Mouse (Mus musculus) ES-CJ7 (cell line): Measurements from ENCODE around the gene Lrp5.

Experiments used
- DNase-seq: peaks from one replicate; pipeline ENCODE4 v3.0.0; 2011; ENCODE audit warnings: low read depth, low spot score

Lrp5 gene

GRCm38 (mm10) chr19:3695471-3695870, 9.1 kb upstream of the Lrp5 start:
- no peak for DNase-seq

GRCm38 (mm10) chr19:3695006-3695405, 8.6 kb upstream of the Lrp5 start:
- no peak for DNase-seq

DNA sequence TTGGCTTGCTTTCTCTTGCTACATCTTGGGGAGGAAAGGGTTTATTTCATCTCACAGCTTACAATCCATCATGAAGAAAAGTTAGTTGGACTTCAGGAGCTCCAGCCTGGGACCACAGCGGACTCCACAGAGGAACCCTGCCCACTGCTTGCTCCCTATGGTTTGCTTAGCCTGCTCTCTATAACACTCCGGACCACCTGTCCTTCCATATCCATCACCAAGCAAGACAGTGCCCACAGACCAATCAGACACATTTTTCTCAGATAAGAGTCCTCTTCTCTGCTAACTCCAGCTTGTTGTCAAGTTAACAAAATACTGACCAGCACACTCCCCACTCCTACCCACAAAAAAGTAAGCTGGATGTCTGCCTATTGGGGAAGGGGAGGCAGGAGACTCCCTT, 8.1 kb upstream of the Lrp5 start:
- DNase-seq = no peak

GRCm38 (mm10) chr19:3692414-3693145, 6.2 kb upstream of the Lrp5 start:
- DNase-seq = no peak

DNA sequence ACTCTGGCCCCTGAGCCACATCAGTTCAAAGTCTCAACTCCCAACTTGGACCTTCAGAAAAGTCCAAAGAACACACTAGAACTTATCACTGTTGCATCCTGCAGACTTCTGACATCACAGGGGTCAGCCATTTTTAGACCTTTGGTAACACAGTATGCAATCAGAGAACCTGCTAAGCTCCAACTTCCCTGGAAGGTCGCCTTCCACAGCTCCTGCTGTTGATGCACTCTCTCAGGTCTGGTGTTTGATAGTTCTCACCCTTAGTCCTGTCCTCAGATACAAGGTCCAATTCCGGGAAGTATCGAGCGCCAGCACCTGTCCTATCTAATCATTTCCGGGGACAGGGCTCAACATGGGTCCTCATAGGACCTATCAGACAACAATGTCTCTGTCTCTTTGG, 5.0 kb upstream of the Lrp5 start:
- no peak for DNase-seq

DNA sequence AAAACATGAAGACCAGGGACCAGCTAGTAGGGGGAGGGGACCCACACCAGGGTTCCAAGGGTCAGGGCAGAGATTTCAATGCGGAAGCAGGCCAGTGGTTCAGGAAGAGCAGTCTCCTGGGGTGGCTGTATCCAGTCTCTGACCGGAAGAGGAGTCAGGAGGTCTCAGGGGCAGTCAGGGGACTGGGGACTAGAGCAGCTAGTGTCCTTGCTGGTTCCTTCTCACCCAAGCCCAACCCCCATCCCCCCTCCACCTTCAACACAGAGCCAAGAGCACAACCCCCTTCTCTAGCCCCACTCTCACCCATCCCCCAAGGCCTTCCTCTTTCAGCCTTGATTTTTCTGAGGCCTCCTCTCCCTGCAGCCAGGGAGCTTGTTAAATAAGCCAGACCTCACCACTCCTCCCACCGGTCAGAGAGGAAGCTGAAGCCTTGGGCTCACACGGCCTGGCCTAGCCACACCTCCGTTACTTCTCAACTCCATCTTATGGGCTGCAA, 1.4 kb upstream of the Lrp5 start:
- DNase-seq = peak; percentile 84

DNA sequence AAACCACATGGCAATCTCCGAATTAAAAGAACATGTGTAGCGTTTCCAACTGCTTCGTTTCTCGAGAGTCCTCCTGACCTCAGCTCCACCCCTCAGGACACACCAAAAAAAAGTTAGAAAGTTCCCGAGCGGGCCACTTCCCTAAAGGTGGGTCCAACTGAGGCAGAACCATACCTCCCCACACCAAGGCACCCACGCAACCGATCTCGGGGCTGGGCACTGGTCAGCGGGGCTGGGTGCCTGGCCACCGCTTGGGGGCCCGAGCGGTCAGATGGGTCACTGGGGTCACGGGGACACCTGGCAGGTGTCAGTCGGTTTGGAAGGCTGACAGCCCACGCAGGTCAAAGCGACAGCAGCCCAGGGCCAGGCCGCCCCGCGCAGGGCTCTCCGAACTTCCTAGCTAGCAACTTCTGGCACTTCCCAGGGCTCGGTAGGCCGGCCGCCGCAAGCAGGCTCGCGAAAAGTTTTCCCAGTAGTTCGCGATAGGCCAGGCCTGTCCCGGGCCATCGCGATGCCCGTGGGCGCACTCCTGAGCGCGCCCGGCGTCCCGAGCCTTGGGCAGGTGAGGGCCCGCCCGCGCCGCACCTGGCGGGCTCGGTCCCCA, 651 bp downstream of the Lrp5 start:
- no peak for DNase-seq

- no peak for DNase-seq
Observed at GRCm38 (mm10) chr19:3684957-3685580, 1.3 kb downstream of the Lrp5 start.

DNA sequence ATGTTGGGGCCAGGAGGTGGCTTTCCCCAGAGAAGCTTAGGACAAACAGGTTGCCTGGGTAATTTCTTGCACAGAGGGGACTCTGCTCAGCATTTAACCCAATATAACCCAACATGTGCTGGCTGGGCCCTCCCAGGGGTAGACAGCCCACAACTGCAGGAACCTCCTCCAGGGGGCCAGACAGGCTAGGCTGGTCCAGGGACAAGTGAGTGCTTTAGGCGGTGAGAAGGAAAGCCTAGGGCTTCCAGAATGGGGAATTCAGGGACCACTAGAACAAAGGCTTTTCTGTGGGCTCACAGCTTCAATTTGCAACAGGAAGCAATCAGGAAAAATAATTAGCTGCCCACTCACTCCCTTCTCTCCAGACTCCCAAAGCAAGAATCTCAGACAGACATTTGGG, 1.9 kb downstream of the Lrp5 start:
- no peak for DNase-seq

- DNase-seq = no peak
Observed at GRCm38 (mm10) chr19:3681310-3681934, 4.9 kb downstream of the Lrp5 start.

DNA sequence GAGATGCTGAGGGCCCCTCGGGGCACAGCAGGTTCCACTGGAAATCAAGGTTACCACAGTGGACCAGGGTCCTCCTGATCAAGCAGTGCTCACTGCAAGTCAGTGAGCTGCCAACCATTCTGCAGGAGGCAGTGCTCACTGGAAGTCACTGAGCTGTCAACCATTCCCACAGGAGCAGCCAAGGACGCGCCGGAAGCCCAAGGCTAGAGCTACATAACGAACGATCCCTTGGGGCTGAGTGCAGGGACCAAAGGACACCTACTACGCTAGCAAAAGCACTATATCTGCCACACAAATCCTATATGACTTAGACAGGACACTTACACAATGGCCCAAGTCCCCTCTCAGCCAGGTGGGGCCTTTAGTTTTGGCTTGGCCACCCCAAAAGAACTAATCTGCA, 5.6 kb downstream of the Lrp5 start:
- DNase-seq = no peak

- no peak for DNase-seq
Observed at GRCm38 (mm10) chr19:3674122-3674855, 12.1 kb downstream of the Lrp5 start.

DNA sequence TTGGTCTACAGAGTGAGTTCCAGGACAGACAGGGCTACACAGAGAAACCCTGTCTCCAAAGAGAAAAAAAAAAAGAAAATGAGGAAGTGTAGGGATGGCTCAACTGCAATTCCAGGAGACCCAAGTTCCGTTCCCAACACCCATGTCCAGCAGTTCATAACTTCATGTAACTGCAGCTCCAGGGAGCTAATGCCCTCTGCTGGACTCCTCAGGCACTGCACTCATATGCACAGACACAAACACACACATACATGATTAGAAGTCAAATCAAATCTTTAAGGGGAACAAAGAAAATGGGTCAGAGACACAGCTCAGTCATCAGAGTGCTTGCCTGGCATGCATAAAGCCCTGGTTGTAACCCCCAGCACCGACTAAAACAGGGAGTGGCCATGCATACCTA, 13.2 kb downstream of the Lrp5 start:
- peak; percentile 54 for DNase-seq

DNA sequence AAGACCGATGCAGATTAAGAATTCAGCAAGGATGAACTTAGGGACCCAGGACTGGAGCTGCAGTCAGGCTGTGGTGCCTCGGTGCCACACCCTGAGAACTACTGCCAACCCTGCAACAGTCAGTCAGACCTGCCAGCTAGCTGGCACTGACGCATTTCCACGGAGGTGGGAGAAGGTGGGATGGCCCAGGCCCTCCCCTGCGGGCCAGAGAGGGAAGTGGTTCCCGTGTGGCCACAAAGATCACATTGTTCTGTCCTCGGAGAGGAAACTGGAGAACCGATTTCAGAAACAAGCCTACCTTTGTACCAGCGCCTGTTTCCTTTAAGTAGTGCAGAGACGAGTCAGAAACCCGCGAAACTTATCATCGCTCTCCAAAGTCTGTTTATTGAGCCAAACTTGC, 17.3 kb downstream of the Lrp5 start:
- DNase-seq = no peak

GRCm38 (mm10) chr19:3668551-3668950, 17.8 kb downstream of the Lrp5 start:
- no peak for DNase-seq

DNA sequence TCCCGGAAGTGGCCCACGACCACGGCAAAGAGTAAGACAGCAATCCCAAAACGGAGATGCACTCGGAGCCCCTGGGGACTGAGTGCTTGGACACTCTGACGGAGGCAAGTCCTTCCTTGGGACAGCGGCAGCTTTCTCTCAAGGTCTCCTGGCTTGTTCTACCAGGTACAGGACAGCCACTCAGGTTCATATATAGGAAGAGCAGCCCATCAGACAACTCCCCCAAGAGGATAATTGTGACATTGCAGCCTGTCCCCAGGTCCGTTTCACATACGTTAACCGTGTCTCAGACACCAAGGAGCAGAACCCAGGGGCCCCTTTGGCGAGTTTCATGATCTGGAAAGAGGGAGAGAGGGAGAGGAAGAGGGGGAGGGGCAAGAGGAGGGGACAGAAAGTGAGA, 18.4 kb downstream of the Lrp5 start:
- DNase-seq = peak; percentile 67

GRCm38 (mm10) chr19:3667155-3667895, 19.0 kb downstream of the Lrp5 start:
- DNase-seq = no peak

GRCm38 (mm10) chr19:3666632-3667031, 19.7 kb downstream of the Lrp5 start:
- DNase-seq = no peak

DNA sequence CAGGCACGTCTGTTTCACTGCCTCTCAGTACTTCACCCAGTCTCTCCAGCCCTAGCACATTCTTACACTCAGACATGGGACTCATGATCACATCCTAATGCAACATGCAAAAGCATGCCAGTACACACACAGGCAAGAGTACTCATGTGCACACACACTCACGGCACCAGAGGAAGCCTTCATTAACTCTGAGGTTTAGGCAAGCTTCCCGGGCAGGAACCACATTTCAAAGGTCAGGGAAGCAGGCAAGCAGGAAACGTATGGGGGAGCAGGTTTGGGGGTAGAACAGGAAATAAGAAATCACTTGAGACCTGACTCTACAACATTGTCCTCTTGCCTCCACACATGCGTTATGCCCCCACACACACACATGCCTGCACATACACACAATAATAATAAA, 20.9 kb downstream of the Lrp5 start:
- no peak for DNase-seq

GRCm38 (mm10) chr19:3657947-3658346, 28.4 kb downstream of the Lrp5 start:
- no peak for DNase-seq

DNA sequence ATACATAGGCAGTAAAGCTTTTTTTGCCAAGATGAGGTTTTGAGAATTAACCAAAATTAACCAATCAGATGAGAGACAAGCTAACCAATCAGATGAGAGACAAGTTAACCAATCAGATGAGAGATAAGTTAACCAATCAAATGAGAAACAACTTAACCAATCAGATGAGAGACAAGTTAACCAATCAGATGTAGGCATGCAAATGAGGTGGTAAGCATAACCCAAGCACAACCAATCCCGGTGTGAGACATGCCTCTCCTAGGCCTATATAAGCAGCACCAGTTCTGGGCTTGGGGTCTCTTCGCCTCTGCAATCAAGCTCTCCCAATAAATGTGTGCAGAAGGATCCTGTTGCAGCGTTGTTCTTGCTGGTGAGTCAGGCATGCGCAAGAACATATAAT, 29.3 kb downstream of the Lrp5 start:
- peak; percentile 59 for DNase-seq
